Mouse (Mus musculus): ENCODE data around the gene Fbxo46.

Gene Fbxo46

DNA sequence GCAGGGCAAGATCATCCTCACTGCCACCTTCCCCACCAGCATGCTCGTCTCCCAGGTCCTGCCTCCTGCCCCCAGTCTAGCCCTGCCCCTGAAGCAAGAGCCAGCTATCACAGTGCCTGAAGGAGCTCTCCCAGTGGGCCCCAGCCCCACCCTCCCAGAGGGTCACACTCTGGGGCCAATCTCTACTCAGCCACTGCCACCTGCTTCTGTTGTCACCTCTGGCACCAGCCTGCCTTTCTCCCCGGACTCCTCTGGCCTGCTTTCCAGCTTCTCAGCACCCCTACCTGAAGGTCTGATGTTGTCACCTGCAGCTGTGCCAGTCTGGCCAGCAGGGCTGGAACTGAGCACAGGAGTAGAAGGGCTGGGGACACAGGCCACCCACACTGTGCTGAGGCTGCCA lies 22.4 kb upstream of the Fbxo46 start:
- CTCF ChIA-PET, result interaction anchor here in 1 of 4 experiments (15.2 kb wide), 1 partner anchor 24 kb away, joined by 356 read pairs; the partner anchor contains the start of gene Dmwd
- POLR2A ChIA-PET, result interaction anchor here in 2 of 4 experiments (0.6 to 18.1 kb wide), 5 partner anchors 17 to 371 kb away, joined by 3 to 172 read pairs (median 3); partner anchors contain the start of genes Dmwd (in 1 of the 2), Fbxo46 (in 1 of the 2) and Gm4969 (in 1 of the 2)

DNA sequence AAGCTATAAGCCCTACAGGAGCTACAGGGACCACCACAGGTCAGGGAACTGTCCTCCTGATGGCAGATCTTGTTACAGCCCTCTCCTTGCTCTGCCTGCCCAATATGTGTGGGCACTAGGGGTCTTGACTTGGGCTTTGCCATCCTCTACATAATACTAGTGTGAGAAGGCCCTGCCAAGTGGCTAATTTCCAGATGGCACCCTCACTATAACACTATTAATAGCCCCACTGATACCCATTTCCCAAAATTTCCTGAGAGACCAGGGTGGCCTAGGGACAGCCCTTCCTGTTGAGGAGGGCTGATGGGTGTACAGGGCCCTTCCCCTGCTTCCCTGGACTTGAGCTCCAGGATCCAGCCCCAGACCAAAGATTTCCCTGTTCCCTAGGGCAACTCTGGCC lies 21.8 kb upstream of the Fbxo46 start:
- POLR2A ChIA-PET, result interaction anchor here in 2 of 4 experiments (1.2 to 18.1 kb wide), 3 partner anchors 18 to 21 kb away, joined by 3 to 172 read pairs (median 26); partner anchors contain the start of genes Dmwd (in 1 of the 2), Fbxo46 (in 1 of the 2) and Gm4969 (in 1 of the 2)
- CTCF ChIA-PET, result interaction anchor here in 2 of 4 experiments (0.6 to 15.2 kb wide), 3 partner anchors 17 to 617 kb away, joined by 3 to 356 read pairs (median 5); partner anchors contain the start of gene Dmwd (in 1 of the 2)

DNA sequence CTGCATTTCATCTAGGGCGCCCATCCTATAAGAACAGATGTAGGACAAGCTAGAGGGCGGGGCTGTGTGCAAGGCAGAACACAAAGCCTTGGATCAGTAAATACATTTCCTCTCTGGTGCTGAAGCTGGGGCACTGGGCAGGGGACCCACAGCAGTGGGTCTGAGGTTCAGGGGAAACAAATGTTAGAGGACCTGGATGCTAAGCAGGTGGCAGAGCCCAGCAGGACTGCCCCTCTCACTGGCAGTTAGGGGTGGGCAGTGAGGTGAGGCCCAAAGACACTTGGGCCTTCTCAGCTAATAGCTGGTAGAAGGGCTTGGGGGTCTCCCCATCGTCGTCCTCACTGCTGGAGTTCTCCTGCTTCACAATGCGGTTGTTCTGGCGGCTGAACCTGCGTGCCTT lies 20.8 kb upstream of the Fbxo46 start:
- ChIA-PET CTCF (interaction anchor here in 2 of 4 experiments (0.9 to 2.1 kb wide), 3 partner anchors 10 to 26 kb away, joined by 4 to 5 read pairs (median 5); no protein-coding TSS in a partner anchor), POLR2A (interaction anchor here in 3 of 4 experiments (0.5 to 18.1 kb wide), 5 partner anchors 13 to 542 kb away, joined by 3 to 172 read pairs (median 3); partner anchors contain the start of genes Dmwd (in 1 of the 3) and Fbxo46 (in 1 of the 3))

DNA sequence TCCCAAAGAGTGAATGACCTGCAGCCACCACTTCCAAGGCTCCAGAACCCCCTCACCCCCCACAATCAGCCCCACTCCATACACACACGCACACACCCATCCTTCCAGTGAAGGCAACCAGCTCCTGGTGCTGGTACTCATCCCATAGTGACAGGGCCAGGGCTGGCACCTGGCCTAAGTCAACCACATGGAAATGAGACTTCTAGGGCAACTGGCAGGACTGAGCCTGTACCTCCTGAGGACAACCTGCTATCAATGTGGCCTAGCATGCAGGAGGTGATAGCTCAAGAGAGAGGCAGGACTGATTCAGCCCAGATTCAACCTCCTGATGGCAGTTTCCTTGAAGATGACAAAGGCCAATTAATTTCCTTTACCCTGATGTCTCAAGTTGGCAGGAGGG lies 19.4 kb upstream of the Fbxo46 start:
- POLR2A ChIA-PET, result interaction anchor here in 1 of 4 experiments (0.5 to 18.1 kb wide), 3 partner anchors 11 to 36 kb away, joined by 3 to 172 read pairs (median 3); partner anchors contain the start of gene Dmwd
- CTCF ChIA-PET, result no interaction called here

DNA sequence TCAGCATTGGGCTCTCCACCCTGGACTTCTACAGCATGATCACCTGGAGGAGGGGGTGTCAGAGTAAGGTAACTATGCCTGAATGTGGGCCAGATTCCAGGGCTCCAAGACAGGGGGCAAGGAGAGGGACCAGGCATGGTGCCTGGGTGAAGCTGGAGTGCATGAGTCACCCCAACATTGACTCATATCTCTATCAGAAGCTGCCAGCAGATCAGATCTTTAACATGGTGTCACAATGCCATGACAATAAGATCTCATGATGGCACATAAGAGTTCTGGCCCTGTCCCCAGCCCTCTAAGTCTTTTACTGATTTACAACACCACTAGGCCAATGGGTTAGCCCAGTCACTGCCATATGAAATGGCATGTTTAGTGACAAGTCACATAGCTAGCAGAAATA lies 15.9 kb upstream of the Fbxo46 start:
- POLR2A ChIA-PET, result interaction anchor here in 1 of 4 experiments (1.1 kb wide), 1 partner anchor 11 kb away, joined by 3 read pairs; no protein-coding TSS in a partner anchor
- CTCF ChIA-PET, result interaction anchor here in 1 of 4 experiments (2.9 kb wide), 1 partner anchor 11 kb away, joined by 8 read pairs; no protein-coding TSS in a partner anchor

DNA sequence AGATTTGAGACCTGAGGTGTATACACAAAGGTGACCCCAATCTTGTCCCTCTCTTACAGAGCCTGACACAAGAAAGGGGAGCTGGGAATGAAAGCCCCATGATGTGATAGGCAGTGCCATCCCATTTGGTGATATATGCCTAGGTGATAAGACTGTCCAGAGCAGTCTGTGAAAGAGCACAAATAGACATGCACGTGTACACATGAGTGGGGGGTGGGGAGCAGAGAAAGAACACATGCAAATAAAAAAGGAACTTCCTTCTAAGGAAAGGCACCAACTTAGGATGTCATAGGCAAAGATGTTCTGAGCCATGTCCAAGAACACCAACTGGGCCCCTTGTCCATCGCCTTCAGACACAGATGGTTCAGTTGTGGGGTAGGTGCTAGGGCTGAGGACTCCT lies 15.2 kb upstream of the Fbxo46 start:
- POLR2A ChIA-PET, result interaction anchor here in 1 of 4 experiments (1.1 kb wide), 1 partner anchor 10 kb away, joined by 3 read pairs; no protein-coding TSS in a partner anchor
- CTCF ChIA-PET, result interaction anchor here in 2 of 4 experiments (0.7 to 2.9 kb wide), 2 partner anchors 11 to 13 kb away, joined by 3 to 8 read pairs; partner anchors contain the start of gene Gm4969 (in 1 of the 2)

DNA sequence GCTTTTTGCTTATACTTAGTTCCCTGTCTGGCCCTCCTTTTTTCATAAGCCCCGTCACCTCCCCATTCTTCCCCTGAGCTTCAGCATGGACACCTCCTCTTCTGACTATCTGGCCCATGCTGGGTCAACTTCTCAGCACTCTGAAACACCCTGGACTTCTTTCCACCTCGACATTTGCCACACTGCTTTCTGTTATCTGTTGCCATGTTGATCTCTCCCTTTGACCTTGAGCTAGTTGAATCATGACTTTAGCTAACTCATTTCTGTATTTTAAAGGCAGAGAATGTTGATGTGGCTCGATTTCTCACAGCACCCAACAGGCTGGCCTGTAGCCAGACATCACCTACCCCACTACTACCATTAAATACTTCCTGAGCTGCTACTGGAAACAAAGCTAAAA lies 12.2 kb upstream of the Fbxo46 start:
- ChIA-PET POLR2A (interaction anchor here in 2 of 4 experiments (2.4 to 2.8 kb wide), 2 partner anchors 14 kb away, joined by 6 to 8 read pairs; partner anchors contain the start of gene Six5 (in 1 of the 2)), CTCF (interaction anchor here in 1 of 4 experiments (0.8 to 1.4 kb wide), 2 partner anchors 14 to 37 kb away, joined by 5 read pairs; partner anchors contain the start of gene Six5)

DNA sequence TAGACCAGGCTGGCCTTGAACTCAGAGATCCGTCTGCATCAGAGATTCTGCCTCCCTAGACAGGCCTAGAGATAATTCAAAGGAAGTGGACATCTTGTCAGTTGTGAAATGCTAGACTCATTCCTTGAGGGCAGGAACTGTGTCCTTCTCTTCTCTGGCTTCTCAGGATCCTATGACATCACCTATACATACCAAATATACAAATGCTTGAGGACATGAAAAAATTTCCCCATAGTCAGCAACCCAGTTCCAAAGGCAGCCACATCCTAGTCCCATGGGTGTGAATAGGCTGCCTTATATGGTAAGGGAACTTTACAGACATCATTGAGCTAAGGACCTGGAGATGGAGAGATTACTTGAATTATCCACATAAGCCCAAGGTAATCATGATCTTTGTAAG lies 10.1 kb upstream of the Fbxo46 start:
- POLR2A ChIA-PET, result interaction anchor here in 1 of 4 experiments (1.2 to 2.8 kb wide), 2 partner anchors 8 to 16 kb away, joined by 3 to 8 read pairs; partner anchors contain the start of genes Gm4969 and Six5

DNA sequence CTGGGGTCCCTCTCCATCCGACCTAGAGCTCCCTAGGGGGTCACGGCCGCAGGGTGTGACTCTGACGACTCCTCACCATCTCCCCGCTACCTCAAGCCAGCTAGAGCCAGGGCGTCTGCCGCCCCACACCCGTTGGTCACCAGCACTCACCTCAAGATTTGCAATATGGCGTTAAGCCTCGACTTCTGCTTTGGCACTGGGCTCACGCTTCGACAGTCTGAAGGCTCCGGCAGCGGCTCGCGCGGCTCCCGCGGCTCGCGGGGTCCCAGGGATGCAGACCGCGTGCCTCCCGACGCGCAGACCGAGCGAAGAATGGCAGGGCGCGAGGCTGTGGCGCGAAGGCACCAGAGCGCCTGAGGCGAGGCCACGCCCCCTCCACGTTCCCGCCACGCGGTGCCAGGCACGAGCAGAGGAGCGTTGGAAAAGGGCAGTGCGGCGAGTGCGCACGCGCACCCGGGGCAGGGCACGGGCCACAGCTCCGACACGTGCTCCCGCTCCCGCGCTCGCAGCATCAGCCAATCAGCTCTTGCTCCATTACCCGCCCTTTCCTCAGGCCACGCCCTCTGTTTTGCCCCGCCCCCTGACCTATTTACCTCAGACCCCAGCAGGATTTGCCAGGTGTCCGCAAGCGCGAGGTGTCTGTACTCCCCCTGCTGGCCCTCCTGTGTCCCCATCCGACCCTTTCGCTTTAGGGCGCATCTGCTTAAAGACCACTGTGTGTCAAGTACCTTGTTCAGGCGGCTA lies 1.5 kb upstream of the Fbxo46 start, which contains the start of gene Gm4969:
Gene Gm4969 (minus strand): TSS at position 341 of the 744 bp plus-strand sequence.
- ChIA-PET POLR2A (interaction anchor here in 3 of 4 experiments (0.5 to 4.3 kb wide), 13 partner anchors 9 to 443 kb away, joined by 3 to 64 read pairs (median 3); partner anchors contain the start of genes Six5 (in 2 of the 3) and Gipr (in 1 of the 3)), CTCF (interaction anchor here (0.6 to 4.2 kb wide), 19 partner anchors 10 to 226 kb away, joined by 3 to 31 read pairs (median 4); partner anchors contain the start of genes Dmwd (in 1 of the 4), Eml2 (in 1 of the 4), Qpctl (in 1 of the 4) and Rsph6a (in 1 of the 4))

More for the DNA sequence above, 10.1 kb upstream of the Fbxo46 start:
- CTCF ChIA-PET, result interaction anchor here in 1 of 4 experiments (1.7 kb wide), 1 partner anchor 17 kb away, joined by 5 read pairs; no protein-coding TSS in a partner anchor

DNA sequence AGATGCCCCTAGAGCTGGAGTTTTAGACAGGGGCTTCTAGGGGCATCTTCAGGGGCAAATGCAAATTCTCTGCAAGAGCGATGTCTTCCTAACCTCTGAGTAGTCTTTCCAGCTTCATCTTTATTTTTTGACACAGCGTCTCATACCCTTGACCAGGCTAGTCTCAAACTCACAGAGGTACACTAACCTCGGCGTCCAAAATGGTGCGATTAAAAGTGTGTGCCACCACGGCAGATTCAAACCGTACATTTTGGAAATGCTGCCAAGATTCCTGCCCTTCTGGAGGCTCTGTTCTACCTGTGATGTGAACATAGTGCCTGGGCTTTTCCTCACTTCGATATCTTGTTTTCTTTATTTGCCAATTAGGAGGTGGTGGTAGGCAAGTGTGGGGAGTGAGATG lies 576 bp upstream of the Fbxo46 start:
- POLR2A ChIA-PET, result interaction anchor here in 3 of 4 experiments (0.9 to 4.3 kb wide), 33 partner anchors 11 to 241 kb away, joined by 3 to 64 read pairs (median 4); partner anchors contain the start of genes Six5 (in 3 of the 3), Cd3eap (in 1 of the 3), Dmpk (in 1 of the 3) and Eml2 (in 1 of the 3)
- CTCF ChIA-PET, result interaction anchor here in 3 of 4 experiments (0.9 to 4.2 kb wide), 14 partner anchors 9 to 116 kb away, joined by 3 to 31 read pairs (median 5); partner anchors contain the start of genes Dmwd (in 1 of the 3), Eml2 (in 1 of the 3), Irf2bp1 (in 1 of the 3) and Qpctl (in 1 of the 3)

DNA sequence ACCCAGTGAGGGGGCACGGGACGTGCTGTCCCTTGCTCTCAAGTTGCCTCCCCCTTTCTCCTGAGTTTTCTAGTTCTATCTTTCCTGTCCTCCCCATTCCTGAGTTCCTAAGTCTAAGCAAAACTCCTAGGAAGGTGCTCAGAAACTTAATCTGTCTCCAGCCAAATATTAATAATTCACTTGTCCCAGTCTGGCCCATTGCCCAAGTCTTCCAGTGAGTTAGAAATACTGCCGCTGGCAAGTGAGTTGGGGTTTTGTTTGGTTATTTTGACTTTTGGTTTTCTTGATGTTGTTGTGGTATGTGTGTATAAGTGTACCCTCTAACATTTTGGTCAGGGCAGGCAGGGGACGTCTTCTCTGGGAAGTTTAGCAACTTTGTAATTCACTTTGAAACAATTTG lies 2.0 kb downstream of the Fbxo46 start:
- ChIA-PET CTCF (interaction anchor here in 1 of 4 experiments (4.2 kb wide), 1 partner anchor 29 kb away, joined by 31 read pairs; no protein-coding TSS in a partner anchor), POLR2A (interaction anchor here in 2 of 4 experiments (1.9 to 4.3 kb wide), 3 partner anchors 8 to 28 kb away, joined by 5 to 64 read pairs (median 32); partner anchors contain the start of gene Six5 (in 1 of the 2))

DNA sequence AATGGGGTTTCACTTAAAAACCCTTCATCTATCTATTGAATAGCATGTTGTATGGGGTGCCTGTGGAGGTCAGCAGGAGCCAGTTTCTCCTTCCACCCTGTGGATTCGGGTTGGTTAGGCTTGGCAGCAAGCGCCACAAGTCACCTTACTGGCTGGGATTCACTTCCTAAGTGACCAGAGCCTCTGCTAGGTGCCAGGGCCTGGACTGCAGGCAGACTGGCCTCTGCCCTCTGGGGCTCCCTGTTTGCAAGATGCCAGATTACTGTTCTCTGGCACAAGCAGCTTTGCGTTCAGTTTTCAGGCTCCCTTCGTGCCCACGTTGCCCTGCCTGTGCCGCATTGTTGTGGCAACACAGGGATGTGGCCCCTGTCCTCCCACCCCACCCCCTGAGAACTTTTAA lies 5.1 kb downstream of the Fbxo46 start:
- POLR2A ChIA-PET, result interaction anchor here in 1 of 4 experiments (0.6 to 0.7 kb wide), 2 partner anchors 37 to 54 kb away, joined by 4 to 5 read pairs; no protein-coding TSS in a partner anchor
- CTCF ChIA-PET, result interaction anchor here in 2 of 4 experiments (0.6 to 1.7 kb wide), 5 partner anchors 10 to 388 kb away, joined by 3 to 6 read pairs (median 3); no protein-coding TSS in a partner anchor

DNA sequence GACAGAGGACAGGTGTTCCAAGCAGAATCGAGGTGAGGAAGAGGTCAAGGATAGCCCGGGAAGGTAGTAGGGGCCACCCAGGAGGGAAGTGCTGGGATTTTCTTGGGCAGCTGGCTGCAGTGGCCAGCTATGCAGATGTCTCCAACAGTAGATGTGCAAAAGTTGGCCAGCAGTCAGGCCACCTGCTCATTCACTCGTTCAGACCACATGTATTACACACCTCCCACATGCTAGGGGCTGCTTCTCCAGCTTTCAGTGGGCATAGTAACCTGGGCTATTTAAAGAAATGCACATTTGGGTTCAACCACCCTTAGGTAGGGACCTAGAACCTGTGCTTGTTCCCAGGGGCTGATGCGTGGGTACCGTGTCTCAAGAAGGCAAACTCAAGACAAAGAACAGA lies 8.1 kb downstream of the Fbxo46 start:
- ChIA-PET POLR2A (interaction anchor here in 2 of 4 experiments (0.6 to 6.7 kb wide), 4 partner anchors 8 to 167 kb away, joined by 4 to 32 read pairs (median 16); partner anchors contain the start of genes Fbxo46 (in 2 of the 2) and Gm4969 (in 1 of the 2)), CTCF (interaction anchor here (0.6 to 1.3 kb wide), 10 partner anchors 9 to 225 kb away, joined by 3 to 6 read pairs (median 3); partner anchors contain the start of gene Six5 (in 1 of the 4))

DNA sequence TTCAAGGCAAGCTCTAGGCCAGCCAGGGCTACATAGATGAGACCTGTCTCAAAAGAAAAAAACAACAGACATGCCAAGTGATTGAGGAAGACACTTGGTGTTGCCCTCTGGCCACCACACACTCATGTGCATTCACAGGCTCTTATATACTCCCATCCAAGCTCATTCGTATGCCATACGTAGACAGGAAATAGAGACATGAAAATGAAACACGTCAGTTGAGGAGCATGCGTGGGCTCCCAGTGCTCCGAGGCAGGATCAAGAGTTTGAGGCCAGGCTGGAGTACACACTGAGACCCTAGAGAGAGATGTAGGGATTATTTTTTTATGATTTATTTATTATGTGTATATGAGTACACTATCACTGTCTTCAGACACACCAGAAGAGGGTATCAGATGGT lies 9.7 kb downstream of the Fbxo46 start:
- CTCF ChIA-PET, result interaction anchor here in 1 of 4 experiments (1.3 to 2.0 kb wide), 2 partner anchors 10 to 106 kb away, joined by 3 to 8 read pairs; partner anchors contain the start of genes Fbxo46 and Foxa3
- POLR2A ChIA-PET, result interaction anchor here in 2 of 4 experiments (1.0 to 6.7 kb wide), 4 partner anchors 9 to 46 kb away, joined by 3 to 32 read pairs (median 15); partner anchors contain the start of genes Fbxo46 (in 2 of the 2), Eml2 (in 1 of the 2) and Gm4969 (in 1 of the 2)

DNA sequence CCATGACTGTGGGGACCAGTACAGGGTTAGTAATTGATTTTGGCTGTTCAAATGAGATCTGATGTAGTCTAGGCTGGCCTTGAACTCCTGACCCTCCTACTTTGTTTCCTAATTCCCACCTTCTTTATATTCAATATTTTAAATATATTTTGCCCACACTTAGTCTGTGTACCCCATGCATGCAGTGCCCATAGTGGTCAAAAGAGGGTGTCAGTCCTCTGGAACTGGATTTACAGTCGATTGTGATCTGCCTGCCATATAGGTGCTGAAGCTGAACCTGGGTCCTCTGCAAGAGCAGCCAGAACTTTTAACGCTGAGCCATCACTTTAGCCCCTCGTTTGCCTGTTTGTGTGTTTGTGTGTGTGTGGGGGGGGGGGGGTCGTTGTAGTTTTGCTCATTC lies 11.0 kb downstream of the Fbxo46 start:
- POLR2A ChIA-PET, result interaction anchor here in 3 of 4 experiments (0.6 to 6.7 kb wide), 8 partner anchors 9 to 477 kb away, joined by 3 to 32 read pairs (median 5); partner anchors contain the start of genes Fbxo46 (in 2 of the 3) and Gm4969 (in 1 of the 3)
- CTCF ChIA-PET, result interaction anchor here in 3 of 4 experiments (0.6 to 2.7 kb wide), 9 partner anchors 10 to 685 kb away, joined by 3 to 10 read pairs (median 3); partner anchors contain the start of genes Fbxo46 (in 1 of the 3), Foxa3 (in 1 of the 3) and Gipr (in 1 of the 3)

DNA sequence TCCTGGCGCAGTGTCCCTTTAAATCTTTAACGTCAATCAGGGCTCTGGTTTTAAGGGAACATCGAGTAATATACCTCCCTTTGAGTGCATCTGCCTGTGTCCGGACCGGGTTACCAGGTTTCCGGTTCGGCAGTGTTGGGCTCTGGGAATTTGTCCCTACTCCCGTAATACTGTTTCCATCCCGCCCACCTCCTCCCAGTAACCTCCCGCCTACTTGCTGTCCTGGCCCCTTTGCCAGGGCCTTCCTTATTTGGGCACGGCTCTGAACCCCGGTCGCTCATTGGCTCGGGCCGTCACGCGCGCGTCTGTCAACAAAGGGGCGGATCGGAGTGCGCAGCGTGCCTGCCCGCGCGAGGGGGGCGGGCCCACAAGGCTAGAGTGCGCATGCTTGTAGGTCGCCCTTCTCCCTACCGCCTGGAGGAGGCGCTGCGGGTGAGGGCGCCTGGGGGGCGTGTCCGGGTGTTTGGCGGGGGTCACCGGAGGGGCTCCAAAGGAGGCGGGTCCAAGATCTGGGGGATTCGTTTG lies 11.7 kb downstream of the Fbxo46 start:
- ChIA-PET CTCF (interaction anchor here in 3 of 4 experiments (0.6 to 2.7 kb wide), 10 partner anchors 11 to 684 kb away, joined by 3 to 10 read pairs (median 3); partner anchors contain the start of genes Fbxo46 (in 1 of the 3) and Gipr (in 1 of the 3)), POLR2A (interaction anchor here in 3 of 4 experiments (0.7 to 6.7 kb wide), 14 partner anchors 9 to 556 kb away, joined by 3 to 32 read pairs (median 4); partner anchors contain the start of genes Fbxo46 (in 3 of the 3) and Gm4969 (in 1 of the 3))
